Mouse (Mus musculus) heart, embryonic 10.5 days (tissue): Measurements from ENCODE around the gene Mettl26. TPM values are rescaled to one million over a fixed set of nuclear protein-coding genes. Genes with fewer than 3 reads are reported as not detected.

Experiments
- DNase-seq: peaks from one replicate; pipeline ENCODE4 v3.0.0-alpha.2; 2017; ENCODE audit warnings: low spot score
- H3K27ac ChIP-seq: fragments of 300-500 bp; sonication (generic); 2 replicates; pipeline ENCODE4 v1.5.1; 2016; ENCODE audit warnings: mild to moderate bottlenecking
- H3K27me3 ChIP-seq: fragments of 300-500 bp; sonication (generic); 2 replicates; pipeline ENCODE4 v1.6.1; 2016; ENCODE audit warnings: mild to moderate bottlenecking; ENCODE audit not compliant: poor library complexity, insufficient read depth, severe bottlenecking
- H3K36me3 ChIP-seq: fragments of 300-500 bp; sonication (generic); 2 replicates; pipeline ENCODE4 v1.6.1; 2016; ENCODE audit warnings: mild to moderate bottlenecking, moderate library complexity
- H3K4me1 ChIP-seq: fragments of 300-500 bp; sonication (generic); 2 replicates; pipeline ENCODE4 v1.6.1; 2016; ENCODE audit warnings: mild to moderate bottlenecking
- H3K4me3 ChIP-seq: fragments of 300-500 bp; sonication (generic); 2 replicates; pipeline ENCODE4 v1.5.1; 2016; ENCODE audit warnings: mild to moderate bottlenecking, moderate library complexity
- H3K9me3 ChIP-seq: fragments of 300-500 bp; sonication (generic); 2 replicates; pipeline ENCODE4 v1.6.1; 2016; ENCODE audit warnings: mild to moderate bottlenecking, moderate library complexity
- WGBS: fragments of 180-500 bp; shearing (Covaris S2); methylation state at CpG from one replicate; pipeline ENCODE4 v1.1.7; 2016; 5-methylcytosine and 5-hydroxymethylcytosine counted together
- polyA plus RNA-seq: library from polyadenylated mRNA; unstranded; fragments of >200 nt; fragmentation: Nextera tagmentation; extraction: Ambion mirVana; gene quantifications from 2 replicates; pipeline ENCODE4 v1.2.1, GENCODE M21; 2016

Mettl26 gene
- polyA plus RNA-seq, 1 experiment from 2014 or later = 55.4 TPM

DNA sequence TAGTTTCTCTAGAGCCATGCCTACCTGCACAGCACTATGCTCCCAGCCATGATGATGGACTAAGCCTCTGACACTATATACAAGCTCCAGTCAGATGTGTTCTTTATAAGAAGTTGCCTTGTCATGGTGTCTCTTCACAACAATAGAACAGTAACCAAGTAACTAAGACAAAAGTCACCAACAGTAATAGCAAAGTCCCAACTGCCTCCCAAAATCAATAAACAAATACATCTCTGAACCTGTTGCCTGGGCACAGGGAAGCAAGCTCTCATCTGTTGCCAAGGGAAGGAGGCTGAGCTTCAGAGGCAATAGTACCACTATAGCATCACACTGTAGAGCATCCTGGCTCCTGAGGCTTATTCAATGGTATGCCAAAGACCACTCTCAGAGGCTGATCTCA is 11.9 kb downstream of the Mettl26 start:
- Histone ChIP-seq H3K4me3 (no peak overlapping the region), H3K27me3 (no peaks in the 10 kb centered on the region), H3K9me3 (no peaks in the 10 kb centered on the region), H3K36me3 (peaks cover 65% of the 10 kb centered on the region), H3K4me1 (peaks cover 29% of the 10 kb centered on the region), H3K27ac (no peak overlapping the region)
- no peak for DNase-seq

DNA sequence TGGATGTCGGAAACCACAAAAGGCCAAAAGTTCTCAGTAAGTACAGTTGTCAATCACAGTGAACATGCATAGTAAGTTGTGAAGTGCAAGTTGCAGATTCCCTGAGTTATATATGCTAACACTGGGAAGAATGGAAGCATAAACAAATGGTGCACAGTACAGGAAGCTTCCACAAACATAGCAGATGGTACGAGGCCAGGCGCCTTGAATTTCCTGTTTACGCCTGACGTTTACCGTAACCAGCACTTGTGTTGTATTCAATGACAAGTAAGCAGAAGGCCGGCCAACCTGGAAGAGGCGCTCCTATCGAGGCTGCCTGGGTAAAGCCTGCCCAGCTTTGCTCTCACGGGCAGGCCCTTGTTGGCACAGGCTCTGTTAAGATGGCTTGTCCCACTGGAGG is 12.6 kb downstream of the Mettl26 start:
- H3K4me1 ChIP-seq = peaks cover 23% of the 10 kb centered on the region
- peaks cover 61% of the 10 kb centered on the region for H3K36me3 ChIP-seq
- no peaks in the 10 kb centered on the region for H3K9me3 ChIP-seq
- H3K27ac ChIP-seq = no peak overlapping the region
- no peak overlapping the region for H3K4me3 ChIP-seq
- no peaks in the 10 kb centered on the region for H3K27me3 ChIP-seq
- 89% methylated on average over 10 of the region's 10 CpGs for WGBS
- no peak for DNase-seq

DNA sequence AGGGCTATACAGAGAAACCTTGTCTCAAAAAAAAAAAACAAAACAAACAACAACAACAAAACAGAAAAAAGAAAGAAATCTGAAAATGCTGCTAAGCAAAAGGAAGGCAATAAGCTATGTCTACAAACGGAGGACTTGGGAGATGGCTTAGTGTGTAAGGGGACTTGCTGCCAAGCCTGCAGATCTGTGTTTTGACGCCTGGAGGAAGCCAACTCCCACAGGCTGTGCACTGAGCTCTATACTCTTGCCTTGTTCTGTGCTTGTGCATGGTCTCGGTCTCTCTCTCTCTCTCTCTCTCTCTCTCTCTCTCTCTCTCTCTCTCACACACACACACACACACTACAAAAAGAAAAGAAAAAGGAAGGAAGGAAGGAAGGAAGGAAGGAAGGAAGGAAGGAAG is 14.0 kb downstream of the Mettl26 start:
- Histone ChIP-seq H3K9me3 (no peaks in the 10 kb centered on the region), H3K4me3 (no peak overlapping the region), H3K36me3 (peaks cover 47% of the 10 kb centered on the region), H3K27me3 (no peaks in the 10 kb centered on the region), H3K27ac (no peak overlapping the region), H3K4me1 (0 out of 2 replicates have a peak, but pooled peaks cover 10% of the 10 kb centered on the region)
- WGBS = 91% methylated on average over 3 of the region's 3 CpGs
- DNase-seq = no peak

DNA sequence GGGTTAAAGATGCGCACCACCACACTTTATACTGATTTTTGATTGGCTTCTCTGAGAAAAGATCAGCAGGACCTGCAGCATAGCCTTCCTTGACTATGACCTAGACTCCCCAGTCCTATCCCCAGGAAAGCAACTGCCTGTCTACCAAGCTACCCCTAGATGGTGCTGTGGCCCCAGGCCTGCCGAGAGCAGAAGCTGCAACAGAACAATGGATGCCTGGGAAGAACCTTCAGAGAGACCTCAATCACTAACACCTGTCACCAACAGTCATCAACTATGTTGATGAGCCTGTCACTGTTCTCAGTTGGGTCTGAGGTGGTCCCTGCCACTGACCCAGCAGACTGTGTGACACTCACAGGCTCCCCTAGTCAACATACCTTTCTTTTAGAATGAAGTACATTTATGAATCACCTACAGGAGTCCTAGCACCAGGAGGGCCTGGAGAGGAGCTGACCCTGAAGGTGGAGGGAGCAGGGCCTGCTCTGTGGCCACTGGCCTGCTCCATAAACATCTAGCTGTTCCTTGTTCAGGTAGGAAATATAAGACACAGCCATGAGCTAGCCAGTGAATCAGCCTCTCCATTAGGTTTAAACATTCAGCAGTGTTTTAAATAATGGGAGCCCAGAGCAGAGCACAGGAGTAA is 19.2 kb downstream of the Mettl26 start:
- peak; percentile 89 for DNase-seq
- Histone ChIP-seq H3K4me3 (no peak overlapping the region), H3K4me1 (peaks cover 20% of the 10 kb centered on the region), H3K36me3 (peaks cover 14% of the 10 kb centered on the region), H3K27ac (no peak overlapping the region; the same call in 1 of the 2 replicates), H3K9me3 (no peaks in the 10 kb centered on the region), H3K27me3 (no peaks in the 10 kb centered on the region)
- WGBS = 26% methylated on average over 2 of the region's 2 CpGs

DNA sequence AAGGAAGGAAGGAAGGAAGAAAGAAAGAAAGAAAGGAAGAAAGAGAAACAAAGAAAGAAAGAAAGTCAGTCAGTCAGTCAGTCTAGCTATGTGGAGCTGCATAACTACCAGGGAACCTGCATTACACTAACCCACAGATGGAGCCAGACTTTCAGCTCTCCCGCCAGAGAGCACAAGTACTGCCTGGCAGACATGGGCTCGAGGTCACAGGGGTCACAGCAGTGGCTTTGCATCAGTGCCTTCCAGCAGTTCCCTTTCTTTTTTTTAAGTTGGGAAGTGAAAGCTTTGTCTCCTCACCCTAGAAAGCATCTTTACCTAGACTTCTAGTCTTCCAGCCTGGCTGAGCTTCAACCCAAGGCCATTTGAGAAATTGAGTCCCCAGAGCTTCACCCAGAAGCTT is 20.5 kb downstream of the Mettl26 start:
- 37% methylated on average over 2 of the region's 2 CpGs for WGBS
- H3K9me3 ChIP-seq = no peaks in the 10 kb centered on the region
- DNase-seq = no peak
- no peak overlapping the region for H3K4me3 ChIP-seq
- no peaks in the 10 kb centered on the region for H3K27me3 ChIP-seq
- peaks cover 20% of the 10 kb centered on the region for H3K4me1 ChIP-seq
- peaks cover 7% of the 10 kb centered on the region for H3K36me3 ChIP-seq
- H3K27ac ChIP-seq = peak overlapping the region; percentile 36; the same call in 1 of the 2 replicates

DNA sequence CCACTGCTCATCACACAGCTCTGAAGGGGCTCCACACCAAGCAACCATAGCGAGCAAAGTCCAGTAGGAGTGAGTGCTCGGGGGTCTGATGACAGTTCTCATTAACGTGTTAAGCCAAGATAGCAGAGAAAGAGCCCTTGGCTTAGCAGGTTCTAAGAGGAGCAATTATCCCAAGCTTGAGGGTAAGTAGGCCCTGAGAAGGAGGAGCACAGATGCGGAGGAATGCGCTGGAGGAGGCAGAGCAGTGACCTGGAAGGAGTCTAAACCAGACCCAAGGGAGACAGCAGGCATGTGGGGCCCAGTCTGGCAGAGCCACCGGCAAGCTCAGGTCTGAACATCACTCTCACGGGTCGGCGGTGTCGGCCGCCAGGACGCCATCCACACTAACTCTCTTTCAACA is 21.0 kb downstream of the Mettl26 start:
- 63% methylated on average over 12 of the region's 12 CpGs for WGBS
- Histone ChIP-seq H3K27me3 (no peaks in the 10 kb centered on the region), H3K27ac (peak overlapping the region; percentile 36; the same call in 1 of the 2 replicates), H3K9me3 (no peaks in the 10 kb centered on the region), H3K36me3 (peaks cover 11% of the 10 kb centered on the region), H3K4me1 (peaks cover 20% of the 10 kb centered on the region), H3K4me3 (no peak overlapping the region)
- no peak for DNase-seq

DNA sequence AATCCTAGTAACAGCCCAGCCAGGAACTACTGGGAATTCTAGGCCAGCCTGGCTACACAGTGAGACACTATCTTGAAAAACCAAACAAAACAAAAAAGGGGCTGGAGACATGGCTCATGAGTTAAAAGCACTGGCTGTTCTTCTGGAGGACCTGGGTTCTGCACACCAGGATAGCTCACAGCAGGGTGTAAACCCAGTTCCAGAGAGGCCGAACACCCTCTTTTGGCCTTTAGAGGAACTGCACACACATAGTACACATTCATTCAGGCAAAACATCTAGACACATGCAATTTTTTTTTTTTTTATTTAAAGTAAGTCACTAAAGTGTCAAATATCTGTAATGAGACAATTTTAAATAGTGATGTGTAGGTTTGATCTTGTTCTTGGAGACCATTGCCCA is 25.3 kb downstream of the Mettl26 start:
- Histone ChIP-seq H3K9me3 (no peaks in the 10 kb centered on the region), H3K27ac (no peak overlapping the region), H3K4me1 (peaks cover 15% of the 10 kb centered on the region), H3K27me3 (no peaks in the 10 kb centered on the region), H3K4me3 (no peak overlapping the region), H3K36me3 (peaks cover 15% of the 10 kb centered on the region)
- no peak for DNase-seq
- 88% methylated on average over 1 of the region's 1 CpGs for WGBS

DNA sequence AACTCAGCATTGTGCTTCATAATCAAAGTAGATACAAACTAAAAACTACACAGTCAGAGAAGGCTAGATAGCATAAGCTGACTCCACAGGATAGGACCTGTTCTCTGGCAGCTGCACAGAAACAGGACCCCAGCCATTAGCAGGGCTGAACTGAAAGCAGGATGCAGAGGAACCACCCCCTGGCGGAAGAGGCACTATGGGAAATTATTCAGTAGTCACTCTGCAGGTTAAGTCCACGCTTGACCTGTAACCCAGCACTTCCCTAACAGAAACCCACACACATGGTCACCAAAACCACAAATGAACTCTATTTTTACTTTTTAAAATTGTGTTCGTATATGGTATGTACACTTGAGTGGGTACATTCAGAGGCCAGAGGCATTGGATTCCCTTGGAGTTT is 28.2 kb downstream of the Mettl26 start:
- WGBS = 80% methylated on average over 3 of the region's 3 CpGs
- H3K27me3 ChIP-seq = no peaks in the 10 kb centered on the region
- H3K4me3 ChIP-seq = no peak overlapping the region
- peaks cover 25% of the 10 kb centered on the region for H3K36me3 ChIP-seq
- H3K27ac ChIP-seq = no peak overlapping the region
- no peaks in the 10 kb centered on the region for H3K9me3 ChIP-seq
- DNase-seq = no peak
- H3K4me1 ChIP-seq = no peaks in the 10 kb centered on the region

DNA sequence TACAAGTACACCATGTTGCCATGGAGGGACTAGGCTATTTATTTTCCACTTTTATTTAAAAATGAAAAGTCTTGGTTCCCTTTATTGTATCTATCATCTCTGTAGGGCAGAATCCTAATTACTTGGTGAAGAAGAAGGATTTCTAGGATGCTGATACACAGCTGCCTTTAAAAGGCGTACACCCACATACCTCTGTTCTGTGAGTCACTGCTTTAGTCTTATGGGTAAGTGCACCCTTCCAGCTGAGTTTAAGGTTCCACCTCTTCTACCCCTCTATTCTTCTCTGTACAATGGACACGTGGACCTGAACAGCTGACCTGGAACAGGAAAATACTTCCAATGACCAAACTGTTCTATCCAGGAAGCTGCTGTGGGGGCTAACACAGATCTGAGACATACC is 32.8 kb downstream of the Mettl26 start:
- no peaks in the 10 kb centered on the region for H3K4me1 ChIP-seq
- H3K27ac ChIP-seq = no peak overlapping the region
- H3K4me3 ChIP-seq = no peak overlapping the region
- no peaks in the 10 kb centered on the region for H3K9me3 ChIP-seq
- no peaks in the 10 kb centered on the region for H3K27me3 ChIP-seq
- WGBS = 85% methylated on average over 2 of the region's 2 CpGs
- peaks cover 10% of the 10 kb centered on the region; the same call in 1 of the 2 replicates for H3K36me3 ChIP-seq
- DNase-seq = no peak

DNA sequence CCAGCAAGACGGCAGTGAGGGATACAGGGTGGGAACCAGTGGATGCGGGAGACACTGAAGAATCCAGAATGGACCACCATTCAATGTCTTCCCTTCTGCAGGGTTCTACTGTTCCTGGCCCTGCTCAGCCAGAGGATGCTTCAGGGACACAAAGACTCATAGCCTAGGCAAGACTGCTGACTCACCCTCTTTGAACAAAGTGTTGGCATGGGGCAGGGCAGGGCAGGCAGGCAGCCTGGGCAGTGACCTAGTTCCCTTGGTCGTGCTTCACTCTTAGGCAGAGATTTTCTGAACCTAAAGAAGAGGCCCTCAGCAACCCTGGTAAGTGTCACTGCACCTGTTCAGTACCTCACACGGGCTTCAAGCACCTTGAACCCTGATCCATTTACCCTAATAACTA is 36.9 kb downstream of the Mettl26 start:
- DNase-seq = no peak
- H3K4me1 ChIP-seq = peaks cover 25% of the 10 kb centered on the region
- H3K9me3 ChIP-seq = no peaks in the 10 kb centered on the region
- no peaks in the 10 kb centered on the region for H3K27me3 ChIP-seq
- H3K36me3 ChIP-seq = peaks cover 8% of the 10 kb centered on the region
- no peak overlapping the region for H3K4me3 ChIP-seq
- H3K27ac ChIP-seq = no peak overlapping the region
- 86% methylated on average over 4 of the region's 4 CpGs for WGBS

DNA sequence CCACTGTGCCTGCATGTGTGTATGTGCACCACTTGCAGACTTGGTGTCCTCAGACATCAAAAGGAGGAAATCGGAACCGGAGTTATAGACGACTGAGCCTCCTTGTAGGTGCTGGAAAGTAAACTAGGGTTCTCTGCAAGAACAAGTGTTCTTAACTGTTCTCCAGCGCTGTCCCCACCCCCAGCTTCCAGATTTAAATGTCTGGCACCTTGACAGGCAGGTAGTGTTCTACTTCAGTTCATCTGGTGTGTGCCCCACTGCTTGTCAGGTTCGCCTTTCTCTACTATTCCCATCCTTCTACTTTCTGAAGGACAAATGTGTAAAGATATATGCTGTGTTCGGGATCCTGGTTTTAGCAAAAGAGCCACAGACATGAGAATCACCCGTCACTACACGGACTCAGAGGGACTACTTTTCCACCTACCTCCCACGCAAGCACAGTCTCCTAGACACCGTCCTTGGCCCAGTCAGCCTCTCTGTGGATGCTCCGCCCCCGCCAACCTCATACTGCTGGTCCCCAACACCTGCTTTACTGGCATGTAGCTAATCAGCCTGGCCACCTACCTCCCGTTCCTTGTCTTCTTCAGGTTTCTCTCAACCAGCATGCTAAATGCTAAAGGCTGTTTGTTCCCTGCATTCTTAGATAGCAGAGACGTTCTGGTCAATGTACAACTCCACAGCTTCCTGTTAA is 38.5 kb downstream of the Mettl26 start:
- WGBS = 72% methylated on average over 14 of the region's 14 CpGs
- no peak for DNase-seq
- H3K4me3 ChIP-seq = no peak overlapping the region
- H3K27ac ChIP-seq = 0 out of 2 replicates have a peak overlapping the region, but pooled peaks have one; percentile 29
- no peaks in the 10 kb centered on the region for H3K27me3 ChIP-seq
- H3K4me1 ChIP-seq = peaks cover 34% of the 10 kb centered on the region
- peaks cover 14% of the 10 kb centered on the region for H3K36me3 ChIP-seq
- H3K9me3 ChIP-seq = no peaks in the 10 kb centered on the region

DNA sequence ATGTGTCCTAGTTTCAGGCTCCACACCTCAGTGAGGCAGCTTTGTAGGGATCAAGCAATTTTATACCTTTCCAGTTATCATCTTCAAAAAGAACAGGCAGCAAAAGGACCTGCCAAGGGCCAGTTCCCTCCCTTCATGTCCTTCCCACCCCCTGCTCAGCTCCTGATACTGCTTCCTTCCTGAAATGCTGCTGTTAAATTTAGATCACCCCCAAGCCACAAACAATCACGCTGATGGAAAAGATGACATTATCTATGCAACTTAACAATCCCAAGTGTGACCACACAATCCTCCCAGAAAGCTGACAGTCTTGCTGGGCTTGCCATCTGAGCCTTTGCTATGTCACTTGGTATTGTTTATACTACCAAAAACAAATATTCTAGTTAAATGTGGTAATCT is 39.0 kb downstream of the Mettl26 start:
- 18% methylated on average over 1 of the region's 1 CpGs for WGBS

DNA sequence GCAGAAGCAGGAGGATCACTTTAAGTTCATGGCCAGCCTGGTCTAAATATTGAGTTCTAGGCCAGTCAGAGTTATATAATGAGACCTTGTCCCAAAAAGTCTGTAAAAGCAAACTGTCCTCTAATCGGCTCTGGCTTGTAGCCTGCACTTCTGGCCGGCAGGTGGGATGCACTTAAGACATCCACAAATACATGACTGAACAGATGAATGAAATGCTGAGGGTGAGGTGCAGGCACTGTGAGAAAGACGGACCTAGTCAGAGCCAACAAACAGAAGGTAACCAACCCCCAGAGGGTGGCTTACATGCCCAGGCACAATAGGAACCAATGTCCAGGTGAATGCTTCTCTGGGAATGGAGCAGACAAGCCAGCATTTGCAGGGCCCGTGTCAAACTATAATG is 39.4 kb downstream of the Mettl26 start:
- Histone ChIP-seq H3K27ac (peak overlapping the region; percentile 7; the same call in 1 of the 2 replicates), H3K27me3 (no peaks in the 10 kb centered on the region), H3K4me3 (no peak overlapping the region), H3K9me3 (no peaks in the 10 kb centered on the region), H3K36me3 (peaks cover 14% of the 10 kb centered on the region), H3K4me1 (peaks cover 43% of the 10 kb centered on the region)
- DNase-seq = no peak
- 76% methylated on average over 4 of the region's 4 CpGs for WGBS

More for the DNA sequence above, 39.0 kb downstream of the Mettl26 start:
- 0 out of 2 replicates have a peak overlapping the region, but pooled peaks have one; percentile 29 for H3K27ac ChIP-seq
- H3K27me3 ChIP-seq = no peaks in the 10 kb centered on the region
- no peak for DNase-seq
- H3K4me3 ChIP-seq = no peak overlapping the region
- peaks cover 39% of the 10 kb centered on the region for H3K4me1 ChIP-seq
- peaks cover 14% of the 10 kb centered on the region for H3K36me3 ChIP-seq
- no peaks in the 10 kb centered on the region for H3K9me3 ChIP-seq
